Mouse (Mus musculus): ENCODE results near the gene Pbld2. TPM values are rescaled to one million over a fixed set of nuclear protein-coding genes. Genes with fewer than 3 reads are reported as not detected.
A peak's percentile ranks its signal among the peaks of the same experiment; 100 is the strongest.

Pbld2 gene
- polyA plus RNA-seq, 1 experiment from 2014 or later = 1.6 TPM

GRCm38 (mm10) chr10:63025491-63026011, 1.4 kb downstream of the Pbld2 start:
- Histone ChIP-seq H3K27me3 (no peaks in the 10 kb centered on the region), H3K36me3 (no peaks in the 10 kb centered on the region), H3K27ac (0 out of 2 replicates have a peak overlapping the region, but pooled peaks have one; percentile 97), H3K9me3 (replicated peaks) (no peaks in the 10 kb centered on the region), H3K9ac (no peak overlapping the region), H3K4me2 (0 out of 2 replicates have a peak overlapping the region, but pooled peaks have one; percentile 78), H3K4me1 (replicated peaks) (peaks cover 35% of the 10 kb centered on the region), H3K4me3 (replicated peaks) (no peak overlapping the region)
- ATAC-seq (ENCODE audit: low read depth) (no peak), DNase-seq (no peak)
- WGBS (ENCODE audit: insufficient replicate concordance) = 58% methylated on average over 6 of the region's 6 CpGs

- no peak overlapping the region for H3K4me2 ChIP-seq
- H3K27me3 ChIP-seq = no peaks in the 10 kb centered on the region
- H3K4me1 ChIP-seq (replicated peaks) = peaks cover 28% of the 10 kb centered on the region
- no peak overlapping the region for H3K4me3 ChIP-seq (replicated peaks)
- H3K9me3 ChIP-seq (replicated peaks) = no peaks in the 10 kb centered on the region
- H3K36me3 ChIP-seq = no peaks in the 10 kb centered on the region
- DNase-seq (no peak), ATAC-seq (ENCODE audit: low read depth) (no peak)
- H3K27ac ChIP-seq = no peak overlapping the region
- no peak overlapping the region for H3K9ac ChIP-seq
- WGBS (ENCODE audit: insufficient replicate concordance) = 73% methylated on average over 8 of the region's 8 CpGs
These were observed 2.2 kb downstream of the Pbld2 start for GRCm38 (mm10) chr10:63026156-63026794.

DNA sequence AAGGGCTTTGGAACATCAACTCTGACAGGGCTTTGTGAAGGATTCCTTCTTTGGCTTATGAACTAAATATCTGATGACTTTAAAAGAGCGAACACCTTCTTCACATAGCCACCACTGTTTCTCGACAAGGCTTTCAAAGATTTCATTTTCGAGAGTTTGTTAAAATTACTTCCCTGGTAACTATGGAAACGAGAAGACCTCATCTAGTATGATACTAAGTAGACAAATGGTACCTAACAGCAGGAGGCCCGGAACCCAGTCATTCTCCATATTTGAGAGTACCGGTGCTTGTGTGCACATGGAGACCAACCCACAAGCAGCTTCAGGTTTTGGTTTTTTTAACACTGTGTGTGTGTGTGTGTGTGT, 2.7 kb downstream of the Pbld2 start:
- Histone ChIP-seq H3K9ac (no peak overlapping the region), H3K27me3 (no peaks in the 10 kb centered on the region), H3K4me1 (replicated peaks) (peaks cover 23% of the 10 kb centered on the region), H3K4me3 (replicated peaks) (no peak overlapping the region), H3K36me3 (no peaks in the 10 kb centered on the region), H3K4me2 (no peak overlapping the region), H3K27ac (no peak overlapping the region), H3K9me3 (replicated peaks) (no peaks in the 10 kb centered on the region)
- DNase-seq (no peak), ATAC-seq (ENCODE audit: low read depth) (no peak)
- 73% methylated on average over 6 of the region's 6 CpGs for WGBS (ENCODE audit: insufficient replicate concordance)

GRCm38 (mm10) chr10:63027376-63028161, 3.5 kb downstream of the Pbld2 start:
- DNase-seq (no peak), ATAC-seq (ENCODE audit: low read depth) (no peak)
- 73% methylated on average over 10 of the region's 10 CpGs for WGBS (ENCODE audit: insufficient replicate concordance)
- no peaks in the 10 kb centered on the region for H3K9me3 ChIP-seq (replicated peaks)
- H3K4me1 ChIP-seq (replicated peaks) = peaks cover 15% of the 10 kb centered on the region
- H3K4me2 ChIP-seq = no peak overlapping the region
- no peak overlapping the region for H3K27ac ChIP-seq
- H3K27me3 ChIP-seq = no peaks in the 10 kb centered on the region
- no peak overlapping the region for H3K4me3 ChIP-seq (replicated peaks)
- H3K36me3 ChIP-seq = no peaks in the 10 kb centered on the region
- no peak overlapping the region for H3K9ac ChIP-seq

DNA sequence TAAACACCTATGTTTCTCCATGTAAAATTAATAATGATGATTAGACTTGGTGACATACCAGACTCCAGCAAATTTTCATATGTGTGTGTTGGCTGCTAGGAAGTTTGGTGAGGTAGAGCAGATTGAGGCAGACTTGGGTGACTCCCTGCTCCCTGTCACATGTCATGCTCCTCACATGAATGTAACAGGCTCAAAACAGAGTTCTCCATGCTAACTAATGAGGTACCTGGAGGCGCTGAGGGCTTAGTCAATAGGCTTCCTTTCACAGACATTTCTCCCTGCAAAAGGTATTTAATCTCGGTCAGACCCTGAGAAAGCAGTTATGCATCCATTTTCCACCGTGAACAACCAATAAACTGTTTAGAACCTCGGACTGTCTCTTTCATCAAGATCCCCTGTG, 4.3 kb downstream of the Pbld2 start:
- Histone ChIP-seq H3K36me3 (no peaks in the 10 kb centered on the region), H3K9ac (no peak overlapping the region), H3K4me3 (replicated peaks) (no peak overlapping the region), H3K4me1 (replicated peaks) (peaks cover 15% of the 10 kb centered on the region), H3K9me3 (replicated peaks) (no peaks in the 10 kb centered on the region), H3K27me3 (no peaks in the 10 kb centered on the region), H3K4me2 (no peak overlapping the region), H3K27ac (no peak overlapping the region)
- no peak for ATAC-seq (ENCODE audit: low read depth)
- 81% methylated on average over 4 of the region's 4 CpGs for WGBS (ENCODE audit: insufficient replicate concordance)
- no peak for DNase-seq

GRCm38 (mm10) chr10:63032267-63032666, 8.2 kb downstream of the Pbld2 start:
- no peaks in the 10 kb centered on the region for H3K9me3 ChIP-seq (replicated peaks)
- no peaks in the 10 kb centered on the region for H3K4me1 ChIP-seq (replicated peaks)
- WGBS (ENCODE audit: insufficient replicate concordance) = 73% methylated on average over 3 of the region's 3 CpGs
- H3K36me3 ChIP-seq = no peaks in the 10 kb centered on the region
- no peak overlapping the region for H3K4me2 ChIP-seq
- H3K27me3 ChIP-seq = no peaks in the 10 kb centered on the region
- no peak overlapping the region for H3K4me3 ChIP-seq (replicated peaks)
- no peak for ATAC-seq (ENCODE audit: low read depth)
- H3K27ac ChIP-seq = no peak overlapping the region
- H3K9ac ChIP-seq = no peak overlapping the region
- DNase-seq = no peak

DNA sequence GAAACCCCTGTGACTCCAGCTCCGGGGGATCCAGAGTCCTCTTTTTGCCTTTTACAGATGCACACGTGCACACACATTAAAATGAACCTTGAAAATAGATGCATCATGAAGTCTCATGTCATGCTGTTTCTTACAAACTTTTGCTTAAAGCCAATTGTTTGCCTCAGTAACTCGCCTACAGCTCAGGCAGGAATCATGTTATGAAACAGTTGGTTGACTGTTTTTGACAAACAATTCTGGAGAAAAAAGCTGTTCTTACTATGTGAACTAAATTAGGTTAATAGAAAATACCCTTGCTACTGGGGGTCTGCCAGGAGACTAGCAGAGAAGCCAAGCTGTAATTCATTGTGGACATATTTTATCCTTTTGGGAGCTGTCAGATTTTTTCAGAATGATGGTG, 8.8 kb downstream of the Pbld2 start:
- DNase-seq (no peak), ATAC-seq (ENCODE audit: low read depth) (no peak)
- H3K4me2 ChIP-seq = no peak overlapping the region
- no peaks in the 10 kb centered on the region for H3K9me3 ChIP-seq (replicated peaks)
- no peaks in the 10 kb centered on the region for H3K36me3 ChIP-seq
- H3K4me1 ChIP-seq (replicated peaks) = no peaks in the 10 kb centered on the region
- no peak overlapping the region for H3K9ac ChIP-seq
- WGBS (ENCODE audit: insufficient replicate concordance) = 53% methylated on average over 3 of the region's 3 CpGs
- H3K4me3 ChIP-seq (replicated peaks) = no peak overlapping the region
- H3K27me3 ChIP-seq = no peaks in the 10 kb centered on the region
- H3K27ac ChIP-seq = no peak overlapping the region

GRCm38 (mm10) chr10:63038571-63039320, 14.6 kb downstream of the Pbld2 start:
- no peak overlapping the region for H3K4me2 ChIP-seq
- H3K36me3 ChIP-seq = no peaks in the 10 kb centered on the region
- DNase-seq = no peak
- no peaks in the 10 kb centered on the region for H3K9me3 ChIP-seq (replicated peaks)
- H3K4me1 ChIP-seq (replicated peaks) = 0 out of 2 replicates have a peak, but pooled peaks cover 4% of the 10 kb centered on the region
- no peaks in the 10 kb centered on the region for H3K27me3 ChIP-seq
- WGBS (ENCODE audit: insufficient replicate concordance) = 66% methylated on average over 14 of the region's 14 CpGs
- no peak overlapping the region for H3K4me3 ChIP-seq (replicated peaks)
- peak; percentile 29; the same call in 1 of the 2 replicates for ATAC-seq (ENCODE audit: low read depth)
- no peak overlapping the region for H3K27ac ChIP-seq
- H3K9ac ChIP-seq = no peak overlapping the region

DNA sequence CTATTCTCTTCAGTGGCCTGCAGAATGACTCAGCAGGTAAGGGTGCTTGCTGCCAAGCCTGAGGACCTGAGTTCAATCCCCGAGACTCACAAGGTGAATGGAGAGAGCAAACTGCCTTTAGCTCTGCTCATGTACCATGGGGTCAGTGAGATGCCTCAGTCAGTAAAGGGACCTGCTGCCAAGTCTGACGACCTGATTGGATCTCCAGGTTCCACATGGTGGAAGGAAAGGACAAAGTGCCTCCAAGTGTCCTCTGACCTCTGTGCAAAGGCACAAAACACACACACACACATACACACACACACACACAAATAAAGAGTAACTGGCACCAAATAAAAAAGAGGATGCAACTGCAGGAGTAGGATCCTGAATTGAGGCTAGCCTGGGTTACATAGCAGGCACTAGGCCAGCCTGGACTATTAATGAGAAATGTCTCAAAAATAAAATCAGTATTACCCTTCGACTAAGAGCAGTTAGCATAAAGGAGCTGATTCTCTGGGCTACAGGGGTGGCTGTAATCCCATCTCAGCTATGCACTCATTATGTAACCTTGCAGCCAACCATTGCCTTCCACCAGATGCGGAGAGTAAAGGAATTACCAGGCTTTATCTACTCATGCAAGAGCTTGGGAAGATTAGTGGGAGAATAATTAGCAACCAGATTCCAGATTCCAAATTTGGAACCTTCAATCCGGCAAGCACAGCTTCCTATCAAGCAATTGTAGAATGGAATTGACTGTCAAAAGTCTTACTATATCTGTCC, 15.9 kb downstream of the Pbld2 start:
- 61% methylated on average over 5 of the region's 5 CpGs for WGBS (ENCODE audit: insufficient replicate concordance)
- ATAC-seq (ENCODE audit: low read depth) = no peak
- Histone ChIP-seq H3K36me3 (no peaks in the 10 kb centered on the region), H3K4me3 (replicated peaks) (no peak overlapping the region), H3K27ac (no peak overlapping the region), H3K27me3 (no peaks in the 10 kb centered on the region), H3K4me2 (no peak overlapping the region), H3K9me3 (replicated peaks) (no peaks in the 10 kb centered on the region), H3K9ac (no peak overlapping the region), H3K4me1 (replicated peaks) (0 out of 2 replicates have a peak, but pooled peaks cover 4% of the 10 kb centered on the region)
- DNase-seq = no peak

DNA sequence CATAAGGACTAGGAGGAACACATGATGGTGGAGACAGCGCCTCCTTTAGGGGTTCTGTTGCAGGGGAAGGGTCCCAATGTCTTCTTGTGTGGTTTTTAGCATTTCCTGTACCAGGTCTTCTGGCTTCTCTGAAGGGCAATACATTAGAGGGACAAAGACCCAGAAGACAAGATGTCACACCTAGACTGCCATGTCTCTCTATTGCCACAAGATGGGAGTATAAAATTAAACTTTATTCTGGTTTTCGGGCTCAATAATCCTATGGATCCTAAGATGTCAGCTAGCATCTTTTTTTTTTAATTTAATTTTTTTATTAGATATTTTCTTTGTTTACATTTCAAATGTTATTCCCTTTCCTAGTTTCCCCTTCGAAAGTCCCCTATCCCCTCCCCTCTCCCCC, 19.0 kb downstream of the Pbld2 start:
- 42% methylated on average over 3 of the region's 3 CpGs for WGBS (ENCODE audit: insufficient replicate concordance)
- no peak for ATAC-seq (ENCODE audit: low read depth)
- H3K9ac ChIP-seq = no peak overlapping the region

GRCm38 (mm10) chr10:63047751-63048150, 23.6 kb downstream of the Pbld2 start:
- no peaks in the 10 kb centered on the region for H3K9me3 ChIP-seq (replicated peaks)
- no peaks in the 10 kb centered on the region for H3K27me3 ChIP-seq
- ATAC-seq (ENCODE audit: low read depth) (no peak), DNase-seq (no peak)
- H3K4me2 ChIP-seq = no peak overlapping the region
- no peaks in the 10 kb centered on the region for H3K4me1 ChIP-seq (replicated peaks)
- 65% methylated on average over 8 of the region's 8 CpGs for WGBS (ENCODE audit: insufficient replicate concordance)
- no peak overlapping the region for H3K4me3 ChIP-seq (replicated peaks)
- no peak overlapping the region for H3K27ac ChIP-seq
- no peaks in the 10 kb centered on the region for H3K36me3 ChIP-seq
- H3K9ac ChIP-seq = no peak overlapping the region

More for the DNA sequence above, 19.0 kb downstream of the Pbld2 start:
- Histone ChIP-seq H3K36me3 (no peaks in the 10 kb centered on the region), H3K4me2 (no peak overlapping the region), H3K4me1 (replicated peaks) (0 out of 2 replicates have a peak, but pooled peaks cover 4% of the 10 kb centered on the region), H3K9me3 (replicated peaks) (no peaks in the 10 kb centered on the region), H3K27ac (no peak overlapping the region), H3K4me3 (replicated peaks) (no peak overlapping the region), H3K27me3 (no peaks in the 10 kb centered on the region)
- DNase-seq = no peak
